Mouse (Mus musculus) heart, postnatal 0 days (tissue): ENCODE results near the gene Fah.

ENCODE experiments used
- CTCF ChIP-seq: IDR thresholded peaks from 2 replicates; pipeline ENCODE4 v1.5.1; 2016; ENCODE audit warnings: antibody characterized with exemption, control low read depth, low read depth
- EP300 ChIP-seq: IDR thresholded peaks from 2 replicates; pipeline ENCODE4 v1.6.1; 2016; ENCODE audit warnings: antibody characterized with exemption, low read depth

DNA sequence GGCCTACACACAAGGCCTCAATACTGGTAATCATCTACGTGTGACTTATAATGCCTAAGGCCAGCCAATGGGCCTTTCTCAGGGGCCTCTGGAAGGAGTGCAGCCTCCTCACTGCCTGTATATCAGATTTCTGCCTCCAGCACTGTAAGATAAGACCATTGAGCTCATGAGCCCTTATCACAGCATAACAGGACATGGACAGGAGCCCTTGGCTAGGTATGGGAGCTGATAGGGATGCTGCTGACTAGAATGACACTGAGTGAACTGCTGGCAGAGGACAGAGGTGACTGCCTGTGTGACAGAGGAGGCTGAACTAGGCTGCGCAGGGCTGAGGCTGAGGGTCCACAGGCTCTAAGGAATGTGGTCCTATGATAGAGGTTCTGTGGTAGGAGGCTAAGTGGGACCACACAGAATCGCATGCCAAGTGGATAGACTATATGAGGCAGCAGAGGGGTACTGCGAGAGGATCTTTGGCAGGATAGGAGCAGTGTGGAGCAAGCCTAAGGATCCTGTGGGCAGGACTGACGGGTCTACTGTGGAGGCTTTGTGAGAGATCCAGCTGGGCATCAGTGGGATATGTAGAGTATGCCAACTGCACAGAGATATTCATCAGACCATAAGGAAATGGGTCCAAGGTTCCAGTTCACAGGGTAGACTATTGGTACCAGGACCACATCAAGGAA is 19.3 kb downstream of the Fah start:
- TF ChIP-seq CTCF (no peak), EP300 (no peak)
